Mouse (Mus musculus) liver, embryonic 14.5 days (tissue): ENCODE measurements at regions not wholly inside any gene's neighbourhood (a gene's known extent, or its start where the extent isn't known, plus 50 kb on each side); places are given as distances from the start of the nearest gene placed in this dataset.

ENCODE experiments used
- ATAC-seq: fragments of 200-750 bp; cut with Nextera tagmentation; 2 replicates; pipeline ENCODE4 v1.8.0; 2017; ENCODE audit warnings: moderate number of reproducible peaks, mild to moderate bottlenecking, moderate library complexity; ENCODE audit not compliant: insufficient read depth
- DNase-seq, 3 experiments: peaks; one replicate each; pipeline ENCODE4 v3.0.0-alpha.2; 2012 to 2013; ENCODE audit warnings: low read depth in 3 of 3, low spot score in 3 of 3
- H3K27ac ChIP-seq: fragments of 300-500 bp; sonication (generic); 2 replicates; pipeline ENCODE4 v1.5.1; 2014; ENCODE audit warnings: moderate library complexity, mild to moderate bottlenecking, control low read depth, inconsistent platforms
- H3K27me3 ChIP-seq: fragments of 300-500 bp; sonication (generic); 2 replicates; pipeline ENCODE4 v1.6.1; 2014; ENCODE audit warnings: mild to moderate bottlenecking, low read length, moderate library complexity; ENCODE audit not compliant: control insufficient read depth, insufficient read depth
- H3K36me3 ChIP-seq: fragments of 300-500 bp; sonication (generic); replicated peaks from 2 replicates; pipeline ENCODE4 v1.6.1; 2014; ENCODE audit warnings: low read depth; ENCODE audit not compliant: control insufficient read depth, insufficient read depth
- H3K4me1 ChIP-seq, 2 experiments: fragments of 200-500 bp in 1 of 2; fragments of 300-500 bp in 1 of 2; sonication (generic) in 1 of 2; replicated peaks; 2 replicates each; pipeline ENCODE4 v1.6.1; 2012 to 2014; ENCODE audit warnings: antibody characterized with exemption in 1 of 2, inconsistent platforms in 1 of 2, low read length in 1 of 2; ENCODE audit not compliant: control insufficient read depth in 2 of 2, insufficient read depth in 2 of 2
- H3K4me2 ChIP-seq: fragments of 300-500 bp; sonication (generic); 2 replicates; pipeline ENCODE4 v1.6.1; 2014; ENCODE audit warnings: low read depth, mild to moderate bottlenecking, control low read depth, moderate library complexity
- H3K4me3 ChIP-seq, 2 experiments: fragments of 200-500 bp in 1 of 2; fragments of 300-500 bp in 1 of 2; sonication (generic) in 1 of 2; 2 replicates each; pipeline ENCODE4 v1.5.1; 2012 to 2014; ENCODE audit warnings: low read depth in 2 of 2, low read length in 2 of 2, mild to moderate bottlenecking in 2 of 2, control low read depth in 1 of 2, inconsistent platforms in 1 of 2, moderate library complexity in 1 of 2; ENCODE audit not compliant: insufficient read depth in 1 of 2
- H3K9ac ChIP-seq: fragments of 300-500 bp; sonication (generic); replicated peaks from 2 replicates; pipeline ENCODE4 v1.6.1; 2014; ENCODE audit warnings: mild to moderate bottlenecking, control low read depth, moderate library complexity
- H3K9me3 ChIP-seq: fragments of 300-500 bp; sonication (generic); 2 replicates; pipeline ENCODE4 v1.6.1; 2016; ENCODE audit warnings: low read length, mixed read lengths; ENCODE audit not compliant: control insufficient read depth
- CTCF ChIP-seq: IDR thresholded peaks from 2 replicates; pipeline ENCODE4 v1.5.1; 2016; ENCODE audit warnings: antibody characterized with exemption, low read depth, control low read depth
- EP300 ChIP-seq: IDR thresholded peaks from 2 replicates; pipeline ENCODE4 v1.6.1; 2016; ENCODE audit warnings: antibody characterized with exemption, low read depth
- WGBS: fragments of 180-500 bp; shearing (Covaris S2); extraction: QIAGEN DNeasy Blood & Tissue Kit; methylation state at CpG from one replicate; pipeline ENCODE4 v1.1.7; 2014; ENCODE audit not compliant: insufficient replicate concordance; 5-methylcytosine and 5-hydroxymethylcytosine counted together

- Histone ChIP-seq H3K27ac (no peak overlapping the region), H3K4me3 (no peak overlapping the region), H3K9me3 (no peaks in the 10 kb centered on the region), H3K4me1 (no peaks in the 10 kb centered on the region), H3K27me3 (no peaks in the 10 kb centered on the region), H3K4me2 (no peak overlapping the region), H3K36me3 (no peaks in the 10 kb centered on the region), H3K9ac (no peak overlapping the region)
- no peak for DNase-seq
- TF ChIP-seq EP300 (no peak), CTCF (no peak)
- no peak for ATAC-seq
- 56% methylated on average over 5 of the region's 5 CpGs for WGBS
These were observed 95.4 kb upstream of the Npas2 start for GRCm38 (mm10) chr1:39098154-39098553.

- Histone ChIP-seq H3K4me1 (peaks cover 0 to 2% of the 10 kb centered on the region in 2 experiments; a peak in 1 of 4 replicates), H3K9ac (no peak overlapping the region), H3K36me3 (no peaks in the 10 kb centered on the region), H3K27ac (no peak overlapping the region), H3K4me3 (no peak overlapping the region), H3K4me2 (no peak overlapping the region), H3K9me3 (no peaks in the 10 kb centered on the region), H3K27me3 (no peaks in the 10 kb centered on the region)
- WGBS, result 57% methylated on average over 7 of the region's 7 CpGs
- ATAC-seq (no peak), DNase-seq (no peak)
- no peak for TF ChIP-seq EP300
- no peak for TF ChIP-seq CTCF
These were observed 94.3 kb upstream of the Npas2 start for GRCm38 (mm10) chr1:39099246-39099645.

DNA sequence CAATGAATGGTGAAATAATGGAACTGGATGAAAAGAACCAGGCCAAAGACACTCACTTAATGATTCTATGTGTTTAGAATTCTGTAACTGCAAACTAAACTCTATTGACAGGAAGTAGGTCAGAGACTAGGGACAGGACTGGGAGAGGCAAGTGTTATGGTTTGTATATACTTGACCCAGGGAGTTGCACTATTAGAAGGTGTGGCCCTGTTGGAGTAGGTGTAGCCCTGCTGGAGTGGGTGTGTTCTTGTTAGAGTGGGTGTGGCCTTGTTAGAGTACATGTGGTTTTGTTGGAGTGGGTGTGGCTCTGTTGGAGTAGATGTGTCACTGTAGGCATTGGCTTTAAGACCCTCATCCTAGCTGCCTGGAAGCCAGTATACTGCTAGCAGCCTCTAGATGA, 93.0 kb upstream of the Npas2 start:
- H3K4me2 ChIP-seq, result no peak overlapping the region
- no peak for DNase-seq
- TF ChIP-seq CTCF (no peak), EP300 (no peak)

GRCm38 (mm10) chr1:39102126-39102905, 91.2 kb upstream of the Npas2 start:
- Histone ChIP-seq H3K27me3 (no peaks in the 10 kb centered on the region), H3K9ac (no peak overlapping the region), H3K4me3 (no peak overlapping the region), H3K27ac (no peak overlapping the region), H3K4me1 (peaks cover 0 to 7% of the 10 kb centered on the region in 2 experiments; a peak in 1 of 4 replicates), H3K4me2 (no peak overlapping the region), H3K36me3 (no peaks in the 10 kb centered on the region), H3K9me3 (no peaks in the 10 kb centered on the region)
- 67% methylated on average over 8 of the region's 8 CpGs for WGBS
- DNase-seq (no peak), ATAC-seq (no peak)
- TF ChIP-seq CTCF (no peak), EP300 (no peak)

More for the DNA sequence above, 93.0 kb upstream of the Npas2 start:
- H3K4me1 ChIP-seq, result peaks cover 0 to 5% of the 10 kb centered on the region in 2 experiments; a peak in 1 of 4 replicates
- H3K36me3 ChIP-seq, result no peaks in the 10 kb centered on the region
- no peak for ATAC-seq
- H3K27ac ChIP-seq, result no peak overlapping the region
- H3K27me3 ChIP-seq, result no peaks in the 10 kb centered on the region
- H3K4me3 ChIP-seq, result no peak overlapping the region
- no peaks in the 10 kb centered on the region for H3K9me3 ChIP-seq
- no peak overlapping the region for H3K9ac ChIP-seq

DNA sequence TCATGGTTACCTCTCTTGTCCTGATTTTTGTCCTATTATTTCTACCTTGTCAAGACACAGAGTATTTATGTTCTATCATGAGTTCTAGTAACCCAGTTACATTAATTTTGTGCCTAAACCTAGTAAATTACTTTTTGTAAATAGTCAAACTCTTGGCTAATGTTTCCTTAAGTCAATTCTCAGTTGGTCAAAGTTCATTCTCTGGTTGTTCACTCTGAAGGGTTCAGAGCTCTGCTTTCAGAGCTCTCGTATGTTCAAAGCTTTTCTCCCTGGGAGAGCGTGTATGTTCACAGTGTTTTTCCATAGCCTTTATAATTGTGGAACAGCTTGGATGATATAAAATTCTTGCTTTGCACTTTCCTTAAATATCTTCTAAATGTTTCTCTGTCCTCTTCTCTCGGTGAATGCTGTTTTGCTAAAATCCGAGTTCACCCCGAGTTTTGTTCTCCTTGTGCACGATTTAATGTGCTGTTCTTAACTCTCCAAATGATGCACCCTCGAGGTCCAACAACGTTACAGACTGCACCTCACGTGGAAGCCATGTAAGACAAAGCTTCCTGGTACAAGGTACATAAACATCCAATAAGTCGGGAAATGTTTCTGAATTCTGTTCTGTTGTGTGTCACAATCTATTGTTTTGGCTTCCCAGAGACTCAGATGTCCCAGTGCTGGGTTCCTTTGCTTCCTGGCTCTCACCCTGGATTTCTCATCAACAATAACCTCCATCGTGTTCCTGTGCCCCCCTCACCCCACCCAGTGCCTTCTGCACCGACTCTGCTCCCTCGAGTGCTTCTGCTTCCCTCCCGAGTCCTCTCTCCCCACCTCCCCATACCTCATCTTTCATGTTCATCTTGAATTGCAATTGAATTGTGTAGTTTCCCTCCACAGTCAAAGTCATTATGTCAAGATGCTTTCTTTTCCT, 90.3 kb upstream of the Npas2 start:
- no peak for ATAC-seq
- no peak overlapping the region for H3K27ac ChIP-seq
- peaks cover 0 to 7% of the 10 kb centered on the region in 2 experiments; a peak in 1 of 4 replicates for H3K4me1 ChIP-seq
- no peak overlapping the region for H3K4me3 ChIP-seq
- no peak for DNase-seq
- 58% methylated on average over 14 of the region's 14 CpGs for WGBS
- TF ChIP-seq CTCF, result no peak
- no peak for TF ChIP-seq EP300
- H3K27me3 ChIP-seq, result no peaks in the 10 kb centered on the region
- no peaks in the 10 kb centered on the region for H3K9me3 ChIP-seq
- H3K36me3 ChIP-seq, result no peaks in the 10 kb centered on the region
- H3K4me2 ChIP-seq, result no peak overlapping the region
- H3K9ac ChIP-seq, result no peak overlapping the region
